Mouse (Mus musculus) gastrocnemius, adult 2 months (tissue): Measurements from ENCODE around the gene Rps6ka2. TPM values are rescaled to one million over a fixed set of nuclear protein-coding genes. Genes with fewer than 3 reads are reported as not detected.

Experiments used
- DNase-seq: peaks from one replicate; pipeline ENCODE4 v3.0.0; 2022
- H3K27ac ChIP-seq: fragments of 200-600 bp; 2 replicates; pipeline ENCODE4 v1.8.1; 2022; ENCODE audit warnings: mild to moderate bottlenecking
- H3K4me3 ChIP-seq: fragments of 200-600 bp; 2 replicates; pipeline ENCODE4 v1.8.1; 2022; ENCODE audit warnings: mild to moderate bottlenecking, moderate library complexity
- CTCF ChIP-seq: fragments of 200-600 bp; IDR thresholded peaks from 2 replicates; pipeline ENCODE4 v1.8.1; 2022; ENCODE audit warnings: antibody characterized with exemption, mild to moderate bottlenecking, moderate library complexity
- intact Hi-C: fragments of 180-260 bp; cut with DNase I; formaldehyde crosslinking; loops from one replicate; pipeline ENCODE4 v1.15.1; 2025
- total RNA-seq, 2 experiments: library from RNA; stranded (reverse); gene quantifications; 2 replicates each; pipeline ENCODE4 v1.2.3; 2021

The Rps6ka2 gene
- total RNA-seq, 2 experiments from 2014 or later = 86.7 to 120 TPM

DNA sequence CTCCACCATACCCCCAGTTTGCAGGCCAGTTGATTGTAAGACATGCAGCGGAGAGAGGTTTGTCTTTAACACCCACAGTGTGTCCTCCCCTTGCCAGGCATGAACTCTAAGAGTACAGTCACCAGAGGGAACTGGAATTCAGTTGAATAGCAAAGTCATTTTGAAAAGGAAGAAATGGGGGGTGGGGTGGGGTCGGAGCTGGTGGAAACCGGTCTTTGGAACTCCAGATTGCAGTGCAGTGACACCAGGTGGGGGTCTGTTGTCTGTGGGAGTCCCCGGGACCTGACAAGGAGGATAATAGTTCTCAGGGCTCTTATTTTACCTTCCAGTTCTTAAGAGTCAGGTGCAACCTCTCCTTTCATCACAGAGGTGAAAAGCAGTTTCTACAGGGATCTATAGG is 70.6 kb downstream of the Rps6ka2 start:
- no peak for TF ChIP-seq CTCF
- Histone ChIP-seq H3K27ac (no peak overlapping the region), H3K4me3 (no peak overlapping the region)
- DNase-seq = no peak
- intact Hi-C loops = no loop called here

DNA sequence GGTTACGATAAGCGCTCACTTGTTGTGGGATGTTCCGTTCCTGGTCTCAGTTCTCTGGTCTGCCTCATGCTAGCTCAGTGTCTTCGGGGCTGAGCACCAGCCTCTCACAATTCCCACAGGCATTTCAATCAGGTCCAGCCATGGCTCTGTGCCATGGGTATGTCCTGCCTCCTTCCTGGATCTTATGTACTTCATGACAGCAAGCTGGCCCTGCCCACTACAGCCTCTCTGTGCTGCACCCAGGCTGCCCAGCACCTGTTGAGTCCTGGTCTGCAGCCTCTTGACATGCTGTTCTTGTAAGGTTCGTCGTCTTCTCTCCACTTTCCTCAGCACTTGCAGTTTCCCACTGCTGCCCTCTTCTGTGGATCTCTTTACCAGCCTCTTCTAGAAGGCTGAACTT is 75.2 kb downstream of the Rps6ka2 start:
- peak; percentile 50 for DNase-seq
- intact Hi-C loops = no loop called here
- Histone ChIP-seq H3K27ac (no peak overlapping the region), H3K4me3 (no peak overlapping the region)
- peak; percentile 19; the same call in 1 of the 2 replicates for TF ChIP-seq CTCF

GRCm38 (mm10) chr17:7246893-7247556 is 77.1 kb downstream of the Rps6ka2 start:
- intact Hi-C loops = no loop called here
- no peak for TF ChIP-seq CTCF
- DNase-seq = no peak
- H3K27ac ChIP-seq = no peak overlapping the region
- H3K4me3 ChIP-seq = no peak overlapping the region

DNA sequence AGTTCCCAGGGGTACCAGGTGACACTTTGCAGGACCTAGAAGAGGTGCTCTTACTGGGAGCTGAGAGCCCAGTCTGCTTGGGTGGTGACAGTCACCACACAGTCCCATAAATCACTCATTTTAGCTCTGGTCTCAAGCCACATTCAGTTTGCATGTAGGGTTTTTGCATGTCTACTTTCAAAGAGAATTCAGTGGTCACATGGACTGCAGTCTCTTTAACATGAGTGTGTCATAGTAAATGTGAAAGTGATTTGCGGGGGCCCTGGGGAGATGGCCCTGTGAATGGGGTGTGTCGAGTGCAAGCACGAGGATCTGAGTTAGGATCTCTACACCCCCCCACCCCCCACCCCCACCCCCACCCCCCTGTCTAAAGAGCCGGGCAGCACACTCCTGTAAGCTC is 80.5 kb downstream of the Rps6ka2 start:
- no peak overlapping the region for H3K4me3 ChIP-seq
- no peak for DNase-seq
- intact Hi-C loops = no loop called here

DNA sequence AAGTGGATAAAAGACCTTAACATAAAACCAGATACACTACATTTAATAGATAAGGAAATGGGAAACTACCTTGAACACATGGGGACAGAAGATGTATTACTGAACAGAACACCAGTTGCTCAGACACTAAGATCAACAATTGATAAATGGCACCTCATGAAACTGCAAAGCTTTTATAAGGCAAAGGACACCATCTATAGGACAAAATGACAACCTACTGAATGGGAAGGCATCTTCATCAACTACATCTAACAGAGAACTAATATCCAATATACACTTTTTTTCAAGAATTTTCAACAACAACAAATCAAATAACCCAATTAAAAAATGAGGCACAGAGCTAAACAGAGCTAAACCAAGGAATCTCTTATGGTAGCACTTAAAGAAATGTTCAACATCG is 87.3 kb downstream of the Rps6ka2 start:
- TF ChIP-seq CTCF = peak; percentile 46
- intact Hi-C loops = no loop called here
- Histone ChIP-seq H3K27ac (no peak overlapping the region), H3K4me3 (no peak overlapping the region)
- DNase-seq = no peak

More for the DNA sequence above, 80.5 kb downstream of the Rps6ka2 start:
- H3K27ac ChIP-seq = no peak overlapping the region
- no peak for TF ChIP-seq CTCF

GRCm38 (mm10) chr17:7258748-7259359 is 88.9 kb downstream of the Rps6ka2 start:
- no peak overlapping the region for H3K4me3 ChIP-seq
- no peak for TF ChIP-seq CTCF
- intact Hi-C loops = no loop called here
- no peak overlapping the region for H3K27ac ChIP-seq
- DNase-seq = no peak

- H3K27ac ChIP-seq = no peak overlapping the region
Observed at GRCm38 (mm10) chr17:7260360-7260759, 90.4 kb downstream of the Rps6ka2 start.

GRCm38 (mm10) chr17:7262056-7262455 is 92.1 kb downstream of the Rps6ka2 start:
- no peak for TF ChIP-seq CTCF
- intact Hi-C loops = no loop called here
- no peak for DNase-seq
- Histone ChIP-seq H3K27ac (no peak overlapping the region), H3K4me3 (no peak overlapping the region)

More at GRCm38 (mm10) chr17:7260360-7260759, 90.4 kb downstream of the Rps6ka2 start:
- H3K4me3 ChIP-seq = no peak overlapping the region
- intact Hi-C loops = no loop called here
- no peak for TF ChIP-seq CTCF
- no peak for DNase-seq

DNA sequence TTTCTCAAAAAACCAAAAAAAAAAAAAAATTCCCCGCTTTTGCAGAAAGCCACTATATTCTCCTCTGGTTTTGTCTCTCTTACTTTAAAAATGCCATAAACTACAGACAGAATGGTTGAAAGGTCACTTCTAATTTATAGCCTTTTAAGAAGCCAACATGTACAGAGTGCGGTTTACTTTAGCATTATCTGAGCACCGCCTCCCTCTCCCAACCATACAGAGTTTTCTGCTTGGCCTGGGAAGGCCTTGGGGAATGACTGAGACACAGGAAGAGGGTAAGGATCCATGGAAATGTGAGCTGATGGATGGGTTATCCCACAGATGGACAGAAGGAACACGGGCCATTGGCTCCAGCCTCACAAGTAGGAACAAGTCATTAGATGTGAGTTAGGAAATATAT is 92.7 kb downstream of the Rps6ka2 start:
- no peak for DNase-seq
- Histone ChIP-seq H3K27ac (no peak overlapping the region), H3K4me3 (no peak overlapping the region)
- TF ChIP-seq CTCF = no peak
- intact Hi-C loops = no loop called here

GRCm38 (mm10) chr17:7264610-7265009 is 94.7 kb downstream of the Rps6ka2 start:
- no peak for DNase-seq
- Histone ChIP-seq H3K27ac (0 out of 2 replicates have a peak overlapping the region, but pooled peaks have one; percentile 8), H3K4me3 (no peak overlapping the region)
- TF ChIP-seq CTCF = no peak
- intact Hi-C loops = no loop called here

- intact Hi-C loops = no loop called here
- H3K27ac ChIP-seq = no peak overlapping the region
- no peak for DNase-seq
- TF ChIP-seq CTCF = no peak
- no peak overlapping the region for H3K4me3 ChIP-seq
Observed at GRCm38 (mm10) chr17:7265291-7265690, 95.4 kb downstream of the Rps6ka2 start.

GRCm38 (mm10) chr17:7265705-7266368 is 95.9 kb downstream of the Rps6ka2 start:
- no peak overlapping the region for H3K27ac ChIP-seq
- no peak overlapping the region for H3K4me3 ChIP-seq
- intact Hi-C loops = no loop called here

DNA sequence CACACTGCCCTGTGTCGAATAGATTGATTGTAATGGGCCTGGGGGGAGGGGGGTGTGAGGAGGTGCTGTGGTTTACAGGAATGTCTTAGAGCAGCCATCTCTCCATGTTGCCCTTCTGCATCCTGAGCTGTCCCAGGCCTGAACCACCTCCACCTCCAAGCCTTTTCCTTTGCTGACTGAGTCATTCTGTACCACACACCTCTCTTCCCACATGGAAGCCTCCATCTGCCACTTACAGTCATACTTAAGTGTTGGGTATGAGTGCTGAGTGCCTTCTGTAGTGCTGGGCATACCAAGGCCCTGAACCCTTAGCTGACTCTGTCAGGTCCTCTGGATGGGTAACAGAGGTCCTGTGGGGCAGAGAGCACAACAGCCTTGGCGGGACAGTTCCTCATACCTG is 97.9 kb downstream of the Rps6ka2 start:
- no peak for TF ChIP-seq CTCF
- no peak for DNase-seq
- no peak overlapping the region for H3K27ac ChIP-seq
- H3K4me3 ChIP-seq = no peak overlapping the region
- intact Hi-C loops = no loop called here

More at GRCm38 (mm10) chr17:7265705-7266368, 95.9 kb downstream of the Rps6ka2 start:
- no peak for DNase-seq
- TF ChIP-seq CTCF = no peak
